Mouse (Mus musculus) hindlimb bud, embryonic 11.5 days (tissue): Measurements from ENCODE around the gene Tspan3.

Source experiments
- DNase-seq: peaks from one replicate; pipeline ENCODE4 v3.0.0-alpha.2; 2012; ENCODE audit warnings: low read depth, low spot score; ENCODE audit errors: extremely low spot score

Gene Tspan3

DNA sequence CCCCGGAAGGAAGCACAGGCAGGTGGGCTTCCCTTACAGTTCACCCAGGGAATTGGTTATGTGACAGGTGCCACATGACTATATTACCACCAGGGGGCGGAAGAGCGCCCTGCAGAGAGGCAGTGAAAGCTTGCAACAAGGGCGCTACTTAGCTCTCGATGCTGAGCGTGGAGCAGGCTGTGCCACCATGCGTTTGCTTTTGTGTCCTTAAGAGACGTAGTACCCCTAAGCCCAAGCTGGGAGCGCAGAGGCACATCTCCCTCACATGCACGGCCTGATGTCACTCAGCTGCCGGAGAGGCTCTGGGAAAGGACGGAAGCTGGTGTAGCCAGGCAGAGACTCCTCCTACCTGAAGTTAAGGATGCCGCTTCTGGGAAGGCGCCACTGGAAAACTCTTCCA lies 46.7 kb downstream of the Tspan3 start:
- peak; percentile 74 for DNase-seq

- no peak for DNase-seq
These were observed 47.2 kb downstream of the Tspan3 start for GRCm38 (mm10) chr9:56118091-56118490.

- no peak for DNase-seq
These were observed 57.1 kb downstream of the Tspan3 start for GRCm38 (mm10) chr9:56108174-56108573.

DNA sequence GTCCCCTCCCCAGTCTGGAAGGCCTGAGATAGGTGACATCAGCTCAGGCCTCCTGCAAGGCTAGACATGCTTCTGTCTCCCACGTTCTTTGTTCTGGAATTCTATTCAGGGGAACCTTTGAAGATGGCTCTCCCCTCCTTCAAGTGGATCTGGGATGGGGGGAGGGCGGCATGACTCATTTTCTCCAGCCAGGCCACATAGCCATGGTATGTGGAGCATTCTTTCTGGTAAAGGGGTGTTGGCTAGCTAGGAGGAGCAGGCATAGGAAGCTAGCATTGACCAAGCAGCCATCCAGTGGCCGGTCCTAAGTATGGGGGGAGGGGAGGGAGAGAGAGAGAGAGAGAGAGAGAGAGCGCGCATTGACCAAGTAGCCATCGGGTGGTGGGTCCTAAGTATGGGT lies 57.8 kb downstream of the Tspan3 start:
- no peak for DNase-seq

- DNase-seq = no peak
These were observed 58.8 kb downstream of the Tspan3 start for GRCm38 (mm10) chr9:56106274-56107072.

DNA sequence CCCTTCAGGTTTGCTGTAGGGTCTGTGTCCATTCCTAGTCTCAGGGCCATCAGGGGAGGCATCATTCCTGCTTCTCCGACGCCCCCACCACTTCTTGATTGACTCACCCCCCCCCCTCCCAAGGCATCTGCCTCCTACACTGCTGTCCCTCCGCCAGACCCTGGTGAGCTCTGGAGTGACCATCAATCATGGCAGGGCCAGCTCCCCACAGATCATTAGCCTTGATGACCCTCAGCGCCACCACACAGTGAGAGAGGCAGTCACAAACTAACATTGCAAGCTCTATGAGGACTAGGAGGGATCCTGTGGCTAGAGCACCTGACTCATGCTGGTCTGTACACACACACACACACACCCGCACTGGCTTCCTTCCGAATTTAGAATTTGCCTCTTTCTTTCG lies 60.4 kb downstream of the Tspan3 start:
- DNase-seq = no peak

DNA sequence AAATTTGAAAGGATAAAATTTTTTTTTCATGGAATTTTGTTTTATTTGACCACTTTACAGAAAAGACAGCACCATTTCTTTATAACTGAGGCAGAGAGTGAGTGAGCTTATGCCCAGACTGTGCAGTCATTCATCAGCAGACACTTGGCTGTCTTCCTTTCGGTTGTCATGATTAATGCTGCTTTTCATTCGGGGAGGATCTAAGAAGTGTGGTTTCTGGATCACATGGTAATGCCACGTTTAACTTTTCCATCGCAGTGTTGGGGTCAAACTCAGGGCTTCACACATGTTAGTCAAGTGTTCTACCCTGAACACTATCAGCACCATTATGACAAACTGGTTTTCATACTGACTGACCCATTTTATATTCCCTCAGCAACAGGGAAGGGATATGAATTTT lies 64.3 kb downstream of the Tspan3 start:
- DNase-seq = no peak

GRCm38 (mm10) chr9:56100041-56100522 lies 65.2 kb downstream of the Tspan3 start:
- no peak for DNase-seq

- no peak for DNase-seq
These were observed 67.5 kb downstream of the Tspan3 start for GRCm38 (mm10) chr9:56097584-56098298.

DNA sequence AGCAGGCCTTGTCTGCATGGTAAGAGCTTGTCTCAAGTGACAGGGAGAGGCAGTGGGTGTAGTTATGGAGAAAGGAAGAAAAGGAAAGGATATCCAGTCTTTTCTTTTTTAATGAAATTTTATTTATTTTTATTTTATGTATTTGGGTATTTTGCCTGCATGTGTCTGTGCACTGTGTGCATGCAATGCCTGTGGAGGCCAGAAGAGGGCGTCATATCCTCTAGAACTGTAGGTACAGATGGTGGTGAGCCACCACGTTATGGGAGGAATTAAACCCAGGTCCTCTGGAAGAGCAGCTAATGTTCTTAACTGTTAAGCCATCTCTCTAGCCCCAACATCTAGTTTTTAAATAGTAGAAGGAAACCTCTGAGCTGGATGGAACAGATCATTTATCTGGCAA lies 73.2 kb downstream of the Tspan3 start:
- no peak for DNase-seq

DNA sequence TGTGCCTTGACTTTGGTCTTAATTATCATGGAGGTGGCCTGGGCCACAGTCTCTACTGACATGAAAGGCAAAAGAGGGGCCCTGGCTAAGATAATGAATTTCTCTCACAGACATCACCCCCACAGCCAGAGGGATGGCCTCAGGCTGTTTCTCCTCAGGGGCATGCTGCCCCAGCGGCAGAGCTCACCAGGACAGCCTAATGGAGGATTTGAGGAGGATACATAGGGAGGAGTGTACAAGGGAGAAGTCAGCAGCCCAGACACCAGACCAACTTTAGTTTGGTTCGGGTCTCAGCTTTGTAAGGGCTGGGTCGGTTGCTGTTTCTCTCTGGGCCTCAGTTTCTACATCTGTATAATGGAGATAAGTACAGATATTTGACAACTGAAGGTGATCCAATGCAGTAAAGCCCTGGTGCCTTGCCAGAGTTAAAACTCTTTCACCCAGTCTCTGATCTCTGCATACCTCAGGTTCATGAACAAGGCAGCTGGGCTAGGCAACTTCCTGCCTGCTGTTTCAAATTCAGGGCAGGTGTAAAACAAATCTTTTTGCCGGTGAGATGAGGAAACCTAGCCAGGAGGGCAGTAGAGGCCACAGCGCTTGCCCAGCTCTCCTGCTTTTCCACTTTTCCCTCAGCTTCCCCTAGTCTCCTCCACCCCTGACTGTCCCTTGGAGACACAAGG lies 74.6 kb downstream of the Tspan3 start:
- no peak for DNase-seq

GRCm38 (mm10) chr9:56089778-56090520 lies 75.3 kb downstream of the Tspan3 start, which contains the start of gene Pstpip1:
Gene Pstpip1 (plus strand): TSS chr9:56089962.
- DNase-seq = no peak

DNA sequence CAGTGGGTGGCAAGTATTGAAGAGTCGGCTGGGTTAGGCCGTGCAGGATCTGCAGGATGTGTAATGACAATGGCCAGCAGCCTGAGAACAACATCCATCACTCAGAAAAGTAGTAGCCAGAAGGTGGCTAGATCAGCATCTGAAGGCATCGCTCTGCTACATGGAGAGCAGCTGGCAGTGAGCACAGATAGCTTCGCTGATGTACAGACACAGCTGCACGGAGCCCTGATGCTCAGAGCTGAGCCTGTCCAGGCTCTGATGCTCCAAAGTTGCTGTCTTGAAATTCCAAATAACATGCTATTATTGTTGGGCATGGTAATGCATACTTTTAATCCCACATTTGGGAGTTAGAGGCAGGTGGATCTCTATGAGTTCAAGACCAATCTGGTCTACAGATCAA lies 78.8 kb downstream of the Tspan3 start:
- DNase-seq = no peak
